Mouse (Mus musculus) hindbrain, embryonic 16.5 days (tissue): ENCODE data around the gene Qtrt1. TPM values are rescaled to one million over a fixed set of nuclear protein-coding genes. Genes with fewer than 3 reads are reported as not detected.

ENCODE experiments used
- ATAC-seq: fragments of 200-750 bp; cut with Nextera tagmentation; 2 replicates; pipeline ENCODE4 v1.8.0; 2017; ENCODE audit warnings: moderate TSS enrichment, moderate library complexity
- H3K27ac ChIP-seq: fragments of 300-500 bp; sonication (generic); 2 replicates; pipeline ENCODE4 v1.5.1; 2014; ENCODE audit warnings: low read depth, mild to moderate bottlenecking, control low read depth, low read length, moderate library complexity
- H3K27me3 ChIP-seq: fragments of 300-500 bp; sonication (generic); replicated peaks from 2 replicates; pipeline ENCODE4 v1.6.1; 2014; ENCODE audit warnings: low read length; ENCODE audit not compliant: control insufficient read depth, insufficient read depth
- H3K36me3 ChIP-seq: fragments of 300-500 bp; sonication (generic); 2 replicates; pipeline ENCODE4 v1.6.1; 2014; ENCODE audit warnings: mild to moderate bottlenecking, low read length, moderate library complexity, mixed read lengths; ENCODE audit not compliant: control insufficient read depth, insufficient read depth
- H3K4me1 ChIP-seq: fragments of 300-500 bp; sonication (generic); 2 replicates; pipeline ENCODE4 v1.6.1; 2014; ENCODE audit warnings: low read depth, low read length; ENCODE audit not compliant: control insufficient read depth, insufficient read depth
- H3K4me2 ChIP-seq: fragments of 300-500 bp; sonication (generic); 2 replicates; pipeline ENCODE4 v1.6.1; 2014; ENCODE audit warnings: mild to moderate bottlenecking, low read length, control low read depth, moderate library complexity
- H3K4me3 ChIP-seq: fragments of 300-500 bp; sonication (generic); 2 replicates; pipeline ENCODE4 v1.5.1; 2014; ENCODE audit warnings: mild to moderate bottlenecking, low read length, control low read depth, moderate library complexity
- H3K9ac ChIP-seq: fragments of 300-500 bp; sonication (generic); 2 replicates; pipeline ENCODE4 v1.6.1; 2014; ENCODE audit warnings: low read depth, mild to moderate bottlenecking, control low read depth, low read length, moderate library complexity
- H3K9me3 ChIP-seq: fragments of 300-500 bp; sonication (generic); 2 replicates; pipeline ENCODE4 v1.6.1; 2014; ENCODE audit warnings: mild to moderate bottlenecking, low read length, moderate library complexity; ENCODE audit not compliant: control insufficient read depth
- WGBS: fragments of 180-500 bp; shearing (Covaris S2); extraction: QIAGEN DNeasy Blood & Tissue Kit; methylation state at CpG from one replicate; pipeline ENCODE4 v1.1.7; 2014; 5-methylcytosine and 5-hydroxymethylcytosine counted together
- polyA plus RNA-seq: library from polyadenylated mRNA; unstranded; fragments of >200 nt; fragmentation: Nextera tagmentation; extraction: Ambion mirVana; gene quantifications from 2 replicates; pipeline ENCODE4 v1.2.1, GENCODE M21; 2015

The Qtrt1 gene
- polyA plus RNA-seq, 1 experiment from 2014 or later = 53.7 TPM

GRCm38 (mm10) chr9:21380868-21381267 lies 30.8 kb upstream of the Qtrt1 start:
- Histone ChIP-seq H3K4me3 (no peak overlapping the region), H3K36me3 (no peaks in the 10 kb centered on the region), H3K27ac (no peak overlapping the region), H3K4me1 (peaks cover 5% of the 10 kb centered on the region), H3K9me3 (no peaks in the 10 kb centered on the region), H3K4me2 (no peak overlapping the region), H3K9ac (no peak overlapping the region), H3K27me3 (no peaks in the 10 kb centered on the region)
- no peak for ATAC-seq

GRCm38 (mm10) chr9:21383966-21384365 lies 27.7 kb upstream of the Qtrt1 start:
- H3K4me2 ChIP-seq = no peak overlapping the region
- H3K9ac ChIP-seq = no peak overlapping the region
- no peak overlapping the region for H3K27ac ChIP-seq
- peaks cover 3% of the 10 kb centered on the region for H3K4me1 ChIP-seq
- no peaks in the 10 kb centered on the region for H3K27me3 ChIP-seq
- no peak overlapping the region for H3K4me3 ChIP-seq
- ATAC-seq = no peak
- peaks cover 4% of the 10 kb centered on the region for H3K36me3 ChIP-seq
- H3K9me3 ChIP-seq = no peaks in the 10 kb centered on the region

GRCm38 (mm10) chr9:21392646-21393175 lies 18.9 kb upstream of the Qtrt1 start:
- Histone ChIP-seq H3K9ac (no peak overlapping the region), H3K27me3 (no peaks in the 10 kb centered on the region), H3K9me3 (no peaks in the 10 kb centered on the region), H3K4me1 (no peaks in the 10 kb centered on the region), H3K4me3 (no peak overlapping the region), H3K27ac (no peak overlapping the region), H3K4me2 (no peak overlapping the region), H3K36me3 (peaks cover 69% of the 10 kb centered on the region)
- 88% methylated on average over 10 of the region's 10 CpGs for WGBS
- ATAC-seq = no peak

GRCm38 (mm10) chr9:21395692-21396091 lies 15.9 kb upstream of the Qtrt1 start:
- Histone ChIP-seq H3K4me2 (no peak overlapping the region), H3K27me3 (no peaks in the 10 kb centered on the region), H3K4me3 (no peak overlapping the region), H3K4me1 (no peaks in the 10 kb centered on the region), H3K27ac (no peak overlapping the region), H3K9me3 (no peaks in the 10 kb centered on the region), H3K36me3 (peaks cover 79% of the 10 kb centered on the region), H3K9ac (no peak overlapping the region)
- no peak for ATAC-seq
- WGBS = 100% methylated on average over 3 of the region's 3 CpGs

- no peak overlapping the region for H3K4me2 ChIP-seq
- H3K4me3 ChIP-seq = no peak overlapping the region
- H3K27me3 ChIP-seq = no peaks in the 10 kb centered on the region
- H3K27ac ChIP-seq = no peak overlapping the region
- ATAC-seq = no peak
- peaks cover 80% of the 10 kb centered on the region for H3K36me3 ChIP-seq
- no peaks in the 10 kb centered on the region for H3K9me3 ChIP-seq
- H3K4me1 ChIP-seq = no peaks in the 10 kb centered on the region
- H3K9ac ChIP-seq = no peak overlapping the region
- 94% methylated on average over 3 of the region's 3 CpGs for WGBS
Measured at GRCm38 (mm10) chr9:21397170-21397569, 14.5 kb upstream of the Qtrt1 start.

GRCm38 (mm10) chr9:21401042-21401441 lies 10.6 kb upstream of the Qtrt1 start:
- no peak for ATAC-seq
- 95% methylated on average over 9 of the region's 9 CpGs for WGBS
- Histone ChIP-seq H3K27ac (no peak overlapping the region), H3K9ac (no peak overlapping the region), H3K4me2 (no peak overlapping the region), H3K4me1 (no peaks in the 10 kb centered on the region), H3K4me3 (no peak overlapping the region), H3K27me3 (no peaks in the 10 kb centered on the region), H3K9me3 (no peaks in the 10 kb centered on the region), H3K36me3 (peaks cover 70% of the 10 kb centered on the region)

GRCm38 (mm10) chr9:21402764-21403253 lies 8.8 kb upstream of the Qtrt1 start:
- Histone ChIP-seq H3K9me3 (no peaks in the 10 kb centered on the region), H3K9ac (no peak overlapping the region), H3K27me3 (no peaks in the 10 kb centered on the region), H3K4me2 (no peak overlapping the region), H3K36me3 (peaks cover 70% of the 10 kb centered on the region), H3K4me1 (no peaks in the 10 kb centered on the region), H3K4me3 (no peak overlapping the region), H3K27ac (no peak overlapping the region)
- WGBS = 83% methylated on average over 11 of the region's 11 CpGs
- no peak for ATAC-seq

- Histone ChIP-seq H3K4me1 (no peaks in the 10 kb centered on the region; the same call in 1 of the 2 replicates), H3K4me3 (no peak overlapping the region), H3K27ac (no peak overlapping the region), H3K9me3 (no peaks in the 10 kb centered on the region), H3K27me3 (no peaks in the 10 kb centered on the region), H3K36me3 (peaks cover 61% of the 10 kb centered on the region), H3K4me2 (no peak overlapping the region), H3K9ac (no peak overlapping the region)
- ATAC-seq = no peak
- 95% methylated on average over 5 of the region's 5 CpGs for WGBS
Measured at GRCm38 (mm10) chr9:21403745-21404144, 7.9 kb upstream of the Qtrt1 start.

- Histone ChIP-seq H3K36me3 (peaks cover 46% of the 10 kb centered on the region), H3K4me3 (no peak overlapping the region)
- no peak for ATAC-seq
Measured at GRCm38 (mm10) chr9:21405525-21405924, 6.1 kb upstream of the Qtrt1 start.

GRCm38 (mm10) chr9:21407951-21408350 lies 3.7 kb upstream of the Qtrt1 start:
- ATAC-seq = peak; percentile 22
- no peak overlapping the region for H3K4me2 ChIP-seq
- 17% methylated on average over 4 of the region's 4 CpGs for WGBS
- no peaks in the 10 kb centered on the region for H3K27me3 ChIP-seq
- H3K9me3 ChIP-seq = no peaks in the 10 kb centered on the region
- 0 out of 2 replicates have a peak overlapping the region, but pooled peaks have one; percentile 11 for H3K27ac ChIP-seq
- peaks cover 9% of the 10 kb centered on the region for H3K4me1 ChIP-seq
- H3K4me3 ChIP-seq = no peak overlapping the region
- peaks cover 30% of the 10 kb centered on the region for H3K36me3 ChIP-seq
- no peak overlapping the region for H3K9ac ChIP-seq

More at GRCm38 (mm10) chr9:21405525-21405924, 6.1 kb upstream of the Qtrt1 start:
- WGBS = 80% methylated on average over 4 of the region's 4 CpGs
- no peak overlapping the region for H3K9ac ChIP-seq
- H3K27ac ChIP-seq = no peak overlapping the region
- H3K4me1 ChIP-seq = no peaks in the 10 kb centered on the region; the same call in 1 of the 2 replicates
- no peaks in the 10 kb centered on the region for H3K27me3 ChIP-seq
- no peak overlapping the region for H3K4me2 ChIP-seq
- no peaks in the 10 kb centered on the region for H3K9me3 ChIP-seq
